Mouse (Mus musculus): ENCODE measurements around the gene Psat1.

- TF ChIP-seq USF1 (IDR thresholded peaks at IDR 0.05; ENCODE audit: low read depth) (no peak), CTCF (IDR thresholded peaks at IDR 0.05; ENCODE audit: control insufficient read depth, insufficient read depth, insufficient read length) (no peak), MAX (IDR thresholded peaks at IDR 0.05) (no peak), MYOD1 (IDR thresholded peaks at IDR 0.05; ENCODE audit: control insufficient read depth, insufficient read length, low read depth) (no peak), MYOG (IDR thresholded peaks at IDR 0.05; ENCODE audit: control insufficient read depth, extremely low read depth, insufficient read length) (no peak), FOSL1 (IDR thresholded peaks at IDR 0.05; ENCODE audit: insufficient read depth, low read length, poor library complexity, severe bottlenecking) (no peak)
Measured at GRCm38 (mm10) chr19:15908016-15908415, 39.1 kb downstream of the Psat1 start.

Measured in C2C12 (cell line).